Mouse (Mus musculus) large intestine, adult 2 months (tissue): Measurements from ENCODE around the gene Atp2c2. TPM values are rescaled to one million over a fixed set of nuclear protein-coding genes. Genes with fewer than 3 reads are reported as not detected.

Experiments
- DNase-seq: peaks from one replicate; pipeline ENCODE4 v3.0.0-alpha.2; 2012; ENCODE audit warnings: low read depth, low spot score
- WGBS: fragments of 180-500 bp; shearing (Covaris S2); methylation state at CpG from one replicate; pipeline ENCODE4 v1.1.7; 2018; 5-methylcytosine and 5-hydroxymethylcytosine counted together
- polyA plus RNA-seq: library from polyadenylated mRNA; depleted of rRNA; stranded (reverse); fragments of >200 nt; gene quantifications from 2 replicates; pipeline ENCODE4 v1.2.3, GENCODE M21; 2012; rRNA removed

Gene Atp2c2
- polyA plus RNA-seq, result 7.9 and 9.5 TPM in 2 replicates

DNA sequence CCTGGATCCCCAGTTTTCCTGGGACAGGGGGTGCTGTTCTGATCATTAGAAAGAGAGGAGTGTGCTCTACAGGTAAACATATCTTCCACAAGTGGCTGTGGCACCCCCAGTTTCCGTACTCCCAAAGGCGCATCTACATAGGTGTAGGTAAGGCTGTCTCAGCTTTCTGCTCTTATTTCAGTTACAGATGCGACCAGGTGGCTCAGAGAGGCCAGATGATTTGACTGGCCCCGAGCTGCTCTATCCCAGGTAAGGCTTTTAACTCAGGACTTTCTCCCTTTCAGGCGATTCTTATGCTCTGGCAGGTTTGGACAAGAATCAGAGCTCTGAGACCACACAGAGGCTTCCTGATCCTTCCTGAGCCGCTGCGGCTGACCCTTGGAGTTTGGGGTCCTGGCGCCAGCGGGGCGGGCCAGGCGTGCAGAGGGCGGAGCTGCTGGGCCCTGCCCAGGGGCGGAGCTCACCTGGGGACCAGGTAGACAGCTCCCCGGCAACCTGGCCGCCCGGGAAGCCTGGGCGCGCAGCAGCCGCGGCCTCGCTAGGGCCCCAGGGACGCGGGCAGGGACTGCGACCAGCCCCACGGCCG, at the start of gene Atp2c2:
TSS of gene Atp2c2 (plus strand) at position 461 of the 586 bp plus-strand sequence.
- WGBS, result 5% methylated on average over 26 of the region's 26 CpGs

DNA sequence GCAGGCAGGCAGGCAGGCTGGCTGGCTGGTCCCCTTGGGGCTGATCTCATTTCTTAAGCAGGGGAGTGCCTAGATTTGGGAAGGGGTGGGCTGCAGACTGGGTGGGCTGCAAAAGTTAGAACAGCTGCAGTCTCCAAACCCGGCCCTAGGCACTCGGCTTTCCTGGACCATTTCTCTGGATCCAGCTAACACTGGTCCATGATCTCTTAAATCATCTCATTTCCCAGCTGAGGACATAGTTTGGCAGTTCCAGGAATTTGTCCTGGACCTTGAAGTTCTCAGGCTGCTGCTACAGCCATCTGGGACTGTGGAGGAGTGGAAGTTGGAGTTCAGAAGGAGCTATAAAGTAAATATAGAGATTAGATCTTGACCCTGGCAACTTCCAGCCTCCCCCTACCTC, 48.5 kb upstream of the Atp2c2 start:
- no peak for DNase-seq
- 48% methylated on average over 2 of the region's 2 CpGs for WGBS

More for the DNA sequence above, at the start of gene Atp2c2:
- no peak for DNase-seq

- DNase-seq, result no peak
- 29% methylated on average over 5 of the region's 5 CpGs for WGBS
Measured at GRCm38 (mm10) chr8:119656709-119657464, 42.9 kb upstream of the Atp2c2 start.

DNA sequence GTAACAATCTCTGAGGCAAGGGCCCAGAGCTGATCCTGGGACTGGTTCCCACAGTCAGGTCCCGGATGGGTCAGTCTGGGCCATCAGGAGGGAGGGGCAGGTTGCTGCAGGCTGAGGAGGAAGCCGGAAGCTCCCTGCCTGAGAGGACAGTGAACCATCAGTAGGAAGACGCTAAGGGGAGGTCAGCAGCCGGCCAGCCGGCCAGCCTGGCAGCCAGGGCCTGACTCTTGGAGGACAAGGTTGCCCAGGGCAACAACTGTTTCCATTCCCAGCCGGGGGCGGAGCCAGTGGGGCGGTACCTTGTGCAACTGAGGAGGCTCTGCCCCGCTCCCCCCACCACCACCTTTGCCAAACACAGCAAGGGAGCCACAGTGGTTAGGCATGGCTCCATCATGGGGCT, 38.7 kb upstream of the Atp2c2 start:
- no peak for DNase-seq
- WGBS, result 34% methylated on average over 9 of the region's 9 CpGs

- no peak for DNase-seq
- WGBS, result 73% methylated on average over 6 of the region's 6 CpGs
Measured at GRCm38 (mm10) chr8:119661892-119662291, 37.9 kb upstream of the Atp2c2 start.

- no peak for DNase-seq
- WGBS, result 88% methylated on average over 11 of the region's 11 CpGs
Measured at GRCm38 (mm10) chr8:119663440-119663839, 36.4 kb upstream of the Atp2c2 start.

- no peak for DNase-seq
- 69% methylated on average over 6 of the region's 6 CpGs for WGBS
Measured at GRCm38 (mm10) chr8:119665270-119665669, 34.5 kb upstream of the Atp2c2 start.

GRCm38 (mm10) chr8:119666219-119666951, 33.4 kb upstream of the Atp2c2 start, which contains the start of gene Wfdc1:
Gene Wfdc1 (plus strand): TSS chr8:119666365.
- WGBS, result 28% methylated on average over 14 of the region's 14 CpGs
- no peak for DNase-seq

DNA sequence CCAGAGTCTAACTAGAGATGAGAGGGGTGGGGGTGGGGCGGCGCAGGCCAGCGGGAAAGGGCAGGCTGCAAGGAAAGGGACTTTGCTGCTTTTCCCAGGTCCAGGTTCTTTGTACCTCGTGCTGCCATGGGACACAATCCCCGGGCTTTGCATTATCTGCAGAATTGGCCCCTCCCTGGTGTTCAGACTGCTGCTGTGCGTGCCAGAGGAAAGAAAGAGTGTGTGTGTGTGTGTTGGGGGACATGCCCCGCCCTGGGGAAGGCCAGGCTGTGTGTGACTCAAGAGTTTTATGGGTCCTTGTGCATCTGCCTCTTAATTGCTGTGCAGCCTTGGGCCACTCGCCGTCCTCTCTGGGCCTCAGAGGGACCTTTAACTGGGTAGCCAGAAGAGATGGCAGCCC, 31.4 kb upstream of the Atp2c2 start:
- DNase-seq, result no peak
- 21% methylated on average over 9 of the region's 9 CpGs for WGBS

DNA sequence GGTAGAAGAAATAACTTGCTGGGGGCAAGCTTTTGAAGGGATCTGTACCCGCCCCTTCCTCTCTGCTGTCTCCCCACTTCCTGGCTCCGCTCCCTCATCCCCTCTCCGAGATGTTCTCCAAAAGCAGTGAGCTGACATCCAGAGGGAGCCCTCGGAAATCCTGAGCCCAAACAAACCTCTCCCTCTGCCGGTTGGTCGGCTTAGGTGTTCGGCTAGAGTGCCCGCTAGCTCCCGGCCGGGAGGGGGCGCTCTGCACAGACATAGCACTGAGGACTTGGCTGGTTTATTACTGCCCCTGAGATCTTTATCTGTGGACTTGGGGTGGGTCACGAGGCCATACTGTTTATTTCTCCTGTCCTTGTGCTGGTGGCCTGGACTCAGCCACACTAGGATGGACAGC, 30.5 kb upstream of the Atp2c2 start:
- WGBS, result 25% methylated on average over 12 of the region's 12 CpGs
- DNase-seq, result peak; percentile 52

DNA sequence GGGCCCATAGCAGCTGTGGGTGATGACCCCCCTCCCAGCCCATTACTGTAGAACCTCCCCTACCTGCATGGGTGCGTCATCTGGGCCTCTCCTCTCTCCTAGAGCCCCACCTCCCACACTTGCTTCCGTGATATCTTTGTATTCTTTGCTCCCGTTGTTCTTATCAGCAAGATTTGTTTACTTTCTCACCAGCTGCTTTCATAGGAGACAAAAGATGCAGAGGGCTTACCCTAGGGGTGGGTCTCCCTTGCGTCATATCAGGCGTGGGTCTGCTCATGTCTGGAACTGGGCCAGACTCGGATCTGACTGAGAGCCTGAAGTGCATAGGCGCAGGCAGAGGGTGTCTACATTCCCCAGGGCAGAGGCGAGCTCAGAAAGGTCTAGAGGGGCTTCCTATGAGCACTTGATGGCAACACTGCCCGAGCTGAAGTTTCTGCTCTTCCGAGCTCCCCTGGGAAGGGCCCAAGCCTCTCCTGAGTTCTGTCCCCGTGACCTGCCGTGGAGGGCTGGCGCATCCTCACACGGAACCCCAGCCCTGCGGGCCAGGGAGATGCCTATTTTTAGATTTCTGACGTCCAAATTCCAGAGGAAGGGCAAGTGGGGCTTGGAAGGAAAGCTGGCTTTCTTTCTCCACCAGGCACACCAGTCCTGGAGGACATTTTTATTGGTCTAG, 29.3 kb upstream of the Atp2c2 start:
- 7% methylated on average over 16 of the region's 16 CpGs for WGBS
- peak; percentile 78 for DNase-seq

DNA sequence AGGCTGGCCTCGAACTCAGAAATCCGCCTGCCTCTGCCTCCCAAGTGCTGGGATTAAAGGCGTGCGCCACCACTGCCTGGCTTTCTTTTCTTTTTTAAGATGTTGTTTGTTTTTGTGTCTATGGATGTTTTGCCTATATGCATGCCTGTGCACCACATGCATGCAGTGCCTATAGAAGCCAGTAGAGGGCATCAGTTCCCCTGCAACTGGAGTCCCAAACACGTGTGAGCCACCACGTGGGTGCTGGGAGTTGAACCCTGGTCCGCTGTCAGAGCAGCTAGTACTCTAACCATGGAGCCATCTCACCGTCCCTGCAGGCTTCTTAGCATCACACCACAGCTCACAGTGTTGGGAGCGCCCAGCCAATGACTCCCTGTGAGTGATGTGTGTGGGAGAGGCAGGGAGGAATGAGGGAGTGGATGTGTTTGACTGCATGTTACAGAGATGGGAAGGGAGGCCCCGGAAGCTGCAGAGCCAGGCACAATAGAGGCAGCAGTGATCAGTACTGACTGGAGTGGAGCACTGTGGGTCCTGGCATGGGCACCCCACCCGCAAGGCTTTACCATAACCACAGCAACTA, 25.7 kb upstream of the Atp2c2 start:
- DNase-seq, result no peak
- 87% methylated on average over 11 of the region's 11 CpGs for WGBS

DNA sequence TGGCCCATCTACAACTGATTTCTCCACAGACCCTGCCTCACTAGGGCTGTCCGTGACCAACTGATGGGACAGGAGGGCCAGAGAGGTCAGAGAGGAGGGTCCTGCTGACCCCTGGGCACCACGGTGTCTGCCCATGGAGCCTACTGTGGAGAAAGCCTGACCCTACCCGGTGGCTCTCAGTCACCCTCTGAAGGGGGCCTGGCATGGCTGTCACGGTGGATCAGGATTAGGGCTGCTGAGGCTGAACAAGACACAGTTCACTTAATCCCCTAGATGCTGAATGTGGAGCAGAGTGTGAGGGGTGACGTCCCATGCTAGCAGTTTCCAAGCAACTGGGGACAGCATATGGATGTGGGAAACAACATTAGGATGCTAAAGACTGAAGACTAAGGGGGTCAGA, 24.4 kb upstream of the Atp2c2 start:
- 94% methylated on average over 5 of the region's 5 CpGs for WGBS
- no peak for DNase-seq

- DNase-seq, result no peak
- 2% methylated on average over 8 of the region's 8 CpGs for WGBS
Measured at GRCm38 (mm10) chr8:119676389-119676788, 23.4 kb upstream of the Atp2c2 start.

DNA sequence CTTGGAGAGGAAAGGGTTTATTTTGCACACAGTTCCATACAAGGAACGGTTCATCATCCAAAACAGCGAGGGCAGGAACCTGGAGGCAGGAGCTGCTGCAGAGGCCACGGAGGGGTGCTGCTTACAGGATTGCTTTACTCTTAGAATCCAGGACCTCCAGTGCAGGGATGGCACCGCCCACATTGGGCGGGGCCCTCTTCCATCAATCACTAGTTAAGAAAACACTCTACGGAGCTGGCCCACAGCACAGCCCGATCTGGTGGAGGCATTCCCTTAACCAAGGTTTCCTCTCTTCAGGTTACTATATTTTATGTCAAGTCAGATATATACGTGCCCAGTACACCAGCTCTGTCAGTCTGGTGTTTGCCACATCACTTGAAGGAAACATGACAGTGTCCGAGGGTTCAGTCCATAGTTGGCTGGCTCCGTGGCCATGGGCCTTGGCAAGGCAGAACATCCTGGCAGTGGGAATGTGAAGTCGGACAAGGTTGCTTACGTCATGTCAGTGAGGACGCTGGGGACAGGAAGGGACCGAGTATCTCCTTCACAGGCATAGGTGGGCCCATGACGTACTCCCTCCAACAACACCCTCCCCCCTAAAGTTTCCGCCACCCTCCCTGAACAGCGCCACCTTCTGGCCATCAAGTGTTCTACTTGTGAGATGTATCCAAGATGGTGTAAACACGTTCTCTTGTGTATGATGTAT, 21.5 kb upstream of the Atp2c2 start:
- 15% methylated on average over 18 of the region's 18 CpGs for WGBS
- no peak for DNase-seq

- WGBS, result 68% methylated on average over 14 of the region's 14 CpGs
- no peak for DNase-seq
Measured at GRCm38 (mm10) chr8:119679184-119679583, 20.6 kb upstream of the Atp2c2 start.

GRCm38 (mm10) chr8:119690602-119691001, 9.2 kb upstream of the Atp2c2 start:
- DNase-seq, result no peak
- WGBS, result 54% methylated on average over 6 of the region's 6 CpGs

- 63% methylated on average over 4 of the region's 4 CpGs for WGBS
Measured at GRCm38 (mm10) chr8:119691989-119692388, 7.8 kb upstream of the Atp2c2 start.

GRCm38 (mm10) chr8:119694696-119695095, 5.1 kb upstream of the Atp2c2 start:
- DNase-seq, result no peak
- 61% methylated on average over 7 of the region's 7 CpGs for WGBS

More at GRCm38 (mm10) chr8:119691989-119692388, 7.8 kb upstream of the Atp2c2 start:
- no peak for DNase-seq
